Mouse (Mus musculus): ENCODE results near the gene Hspa1l. TPM values are rescaled to one million over a fixed set of nuclear protein-coding genes. Genes with fewer than 3 reads are reported as not detected.

The Hspa1l gene
- polyA plus RNA-seq (2017; shearing (Covaris generic)) = not detected

GRCm38 (mm10) chr17:34972069-34972749, at the start of gene Hspa1l, which contains the start of gene Hspa1a:
Hspa1l (plus strand) TSS chr17:34972703.
Hspa1a (minus strand) TSS chr17:34972156.

GRCm38 (mm10) chr17:34931061-34931734, 41.3 kb upstream of the Hspa1l start, which contains the start of gene Neu1:
Neu1 (plus strand) TSS chr17:34931253.

GRCm38 (mm10) chr17:34959130-34959778, 13.2 kb upstream of the Hspa1l start, which contains the start of gene Hspa1b:
Hspa1b (minus strand) TSS chr17:34959238.

DNA sequence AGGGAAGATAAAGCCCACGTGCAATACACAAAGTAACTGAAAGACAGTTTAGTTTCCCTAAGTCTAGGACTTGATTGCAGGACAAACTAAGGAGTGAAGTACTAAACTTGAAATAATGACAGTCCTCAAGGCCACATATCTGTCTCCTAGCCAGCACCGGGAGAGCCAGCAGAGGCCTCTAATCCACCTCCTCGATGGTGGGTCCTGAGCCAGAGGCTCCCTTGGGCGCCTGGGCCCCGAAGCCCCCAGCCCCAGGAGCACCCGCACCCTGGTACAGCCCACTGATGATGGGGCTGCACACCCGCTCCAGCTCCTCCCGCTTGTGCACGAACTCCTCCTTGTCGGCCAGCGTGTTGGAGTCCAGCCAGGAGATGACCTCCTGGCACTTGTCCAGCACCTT, 2.7 kb upstream of the Hspa1l start, which contains the start of gene Gm20481:
Gene Gm20481 (plus strand): TSS at position 91 of the 400 bp plus-strand sequence.

GRCm38 (mm10) chr17:34981690-34982180, 9.2 kb downstream of the Hspa1l start, which contains the start of gene Lsm2:
Lsm2 (plus strand) TSS chr17:34981862.

GRCm38 (mm10) chr17:35000717-35001451, 28.4 kb downstream of the Hspa1l start, which contains the start of gene Vars:
Vars (plus strand) TSS chr17:35000987.

DNA sequence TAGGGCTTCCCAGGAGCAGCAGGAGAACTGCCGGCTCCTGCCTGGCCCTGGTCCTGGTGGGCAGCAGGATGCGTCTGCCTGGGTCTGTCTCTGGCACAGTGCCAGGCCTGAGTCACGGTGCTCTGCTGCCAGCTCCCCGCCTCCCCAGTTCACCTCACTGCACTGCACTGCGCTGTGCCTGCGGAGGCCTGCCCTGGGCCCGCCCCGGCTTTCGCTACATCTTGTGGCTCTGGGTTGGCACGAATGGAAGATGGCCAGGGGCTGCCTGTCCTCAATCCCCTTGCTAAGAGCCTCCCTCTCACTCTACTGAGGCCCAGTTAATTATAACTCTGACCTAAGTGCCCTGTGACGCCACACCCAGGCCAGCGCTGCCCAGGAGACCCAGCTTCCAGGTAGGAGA, 43.9 kb downstream of the Hspa1l start, which contains the start of gene Vwa7:
Gene Vwa7 (plus strand): TSS at position 204 of the 400 bp plus-strand sequence.

DNA sequence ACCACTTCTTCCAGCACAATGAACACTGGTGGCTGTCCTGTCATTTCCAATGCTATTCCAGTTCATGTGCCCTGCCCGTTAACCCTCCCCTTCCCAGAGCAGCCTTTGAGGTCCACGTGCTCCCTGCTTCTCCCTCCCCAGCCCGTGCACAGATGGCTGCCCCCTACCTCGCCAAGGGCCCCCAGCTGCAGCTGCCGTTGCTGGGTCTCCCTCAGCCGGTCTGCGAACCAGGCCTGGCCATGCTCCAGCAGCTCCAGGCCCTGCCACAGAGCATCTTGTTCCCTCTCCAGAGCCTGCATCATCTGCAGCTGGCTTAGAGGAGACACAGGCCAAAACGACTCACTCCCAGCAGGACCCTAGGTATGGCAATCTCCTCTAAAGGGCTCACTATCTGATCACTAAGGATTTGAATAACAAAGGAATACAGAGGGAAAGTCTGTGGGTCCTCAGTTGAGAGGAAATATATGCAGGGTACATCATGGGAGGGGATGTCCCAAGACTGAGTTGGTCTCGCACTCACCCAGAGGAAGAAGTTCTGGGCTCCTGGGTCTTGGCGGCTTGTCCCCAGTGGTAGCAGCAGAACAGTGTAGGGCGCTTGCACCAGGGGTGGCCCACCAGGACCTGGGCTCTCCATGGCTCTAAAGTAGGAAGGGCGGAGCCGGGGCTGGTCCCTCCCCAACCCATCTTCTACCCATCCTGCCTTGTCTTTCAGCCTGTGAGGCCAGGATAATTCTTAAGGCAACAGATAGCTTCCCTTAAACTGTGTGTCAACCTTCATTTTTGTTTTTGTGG, 55.0 kb downstream of the Hspa1l start, which contains the start of gene Sapcd1:
Gene Sapcd1 (minus strand): TSS at position 740 of the 792 bp plus-strand sequence.

Other genes starting within 250 kb of the Hspa1l start
- not detected for gene C4b, start 228.8 kb upstream of the Hspa1l start, polyA plus RNA-seq (2017; shearing (Covaris generic))
- gene Cyp21a1, start 168.1 kb upstream of the Hspa1l start, polyA plus RNA-seq (2017; shearing (Covaris generic)) = not detected
- gene Stk19, start 135.8 kb upstream of the Hspa1l start, polyA plus RNA-seq (2017; shearing (Covaris generic)) = 22.8 TPM
- 93.8 TPM for gene Dxo, start 135.7 kb upstream of the Hspa1l start, polyA plus RNA-seq (2017; shearing (Covaris generic))
- gene Skiv2l, start 122.5 kb upstream of the Hspa1l start, polyA plus RNA-seq (2017; shearing (Covaris generic)) = 117 TPM
- gene Nelfe, start 122.3 kb upstream of the Hspa1l start, polyA plus RNA-seq (2017; shearing (Covaris generic)) = 34.7 TPM
- 0.40 TPM for gene Cfb, start 110.2 kb upstream of the Hspa1l start, polyA plus RNA-seq (2017; shearing (Covaris generic))
- 0.38 TPM for gene Zbtb12, start 93.2 kb upstream of the Hspa1l start, polyA plus RNA-seq (2017; shearing (Covaris generic))
- not detected for gene Gm20547, start 90.7 kb upstream of the Hspa1l start, polyA plus RNA-seq (2017; shearing (Covaris generic))
- gene C2, start 74.4 kb upstream of the Hspa1l start, polyA plus RNA-seq (2017; shearing (Covaris generic)) = 1.4 TPM
- 55.0 TPM for gene Ehmt2, start 74.2 kb upstream of the Hspa1l start, polyA plus RNA-seq (2017; shearing (Covaris generic))
- not detected for gene Slc44a4, start 58.2 kb upstream of the Hspa1l start, polyA plus RNA-seq (2017; shearing (Covaris generic))
- gene Neu1, start 41.5 kb upstream of the Hspa1l start, polyA plus RNA-seq (2017; shearing (Covaris generic)) = 63.5 TPM
- gene Hspa1b, start 13.5 kb upstream of the Hspa1l start, polyA plus RNA-seq (2017; shearing (Covaris generic)) = 1,521 TPM
- gene Gm20481, start 2.8 kb upstream of the Hspa1l start, polyA plus RNA-seq (2017; shearing (Covaris generic)) = 90.8 TPM
- gene Hspa1a, start 547 bp upstream of the Hspa1l start, polyA plus RNA-seq (2017; shearing (Covaris generic)) = 909 TPM
- 50.0 TPM for gene Lsm2, start 9.2 kb downstream of the Hspa1l start, polyA plus RNA-seq (2017; shearing (Covaris generic))
- 214 TPM for gene Vars, start 28.3 kb downstream of the Hspa1l start, polyA plus RNA-seq (2017; shearing (Covaris generic))
- gene Vwa7, start 43.9 kb downstream of the Hspa1l start, polyA plus RNA-seq (2017; shearing (Covaris generic)) = 0.37 TPM
- not detected for gene Sapcd1, start 55.3 kb downstream of the Hspa1l start, polyA plus RNA-seq (2017; shearing (Covaris generic))
- 2.2 TPM for gene Msh5, start 74.0 kb downstream of the Hspa1l start, polyA plus RNA-seq (2017; shearing (Covaris generic))
- 334 TPM for gene Clic1, start 77.3 kb downstream of the Hspa1l start, polyA plus RNA-seq (2017; shearing (Covaris generic))
- 0.85 TPM for gene Ddah2, start 86.3 kb downstream of the Hspa1l start, polyA plus RNA-seq (2017; shearing (Covaris generic))
- not detected for gene Ly6g6c, start 92.7 kb downstream of the Hspa1l start, polyA plus RNA-seq (2017; shearing (Covaris generic))
- gene Mpig6b, start 93.5 kb downstream of the Hspa1l start, polyA plus RNA-seq (2017; shearing (Covaris generic)) = not detected
- gene Ly6g6e, start 104.2 kb downstream of the Hspa1l start, polyA plus RNA-seq (2017; shearing (Covaris generic)) = not detected
- gene Ly6g6d, start 105.4 kb downstream of the Hspa1l start, polyA plus RNA-seq (2017; shearing (Covaris generic)) = not detected
- gene Ly6g6f, start 112.9 kb downstream of the Hspa1l start, polyA plus RNA-seq (2017; shearing (Covaris generic)) = not detected
- 79.3 TPM for gene Abhd16a, start 116.6 kb downstream of the Hspa1l start, polyA plus RNA-seq (2017; shearing (Covaris generic))
- not detected for gene Ly6g5c, start 135.6 kb downstream of the Hspa1l start, polyA plus RNA-seq (2017; shearing (Covaris generic))
- gene Ly6g5b, start 142.7 kb downstream of the Hspa1l start, polyA plus RNA-seq (2017; shearing (Covaris generic)) = 1.8 TPM
- 65.3 TPM for gene Gpank1, start 148.8 kb downstream of the Hspa1l start, polyA plus RNA-seq (2017; shearing (Covaris generic))
- gene Csnk2b, start 149.3 kb downstream of the Hspa1l start, polyA plus RNA-seq (2017; shearing (Covaris generic)) = 223 TPM
- gene D17H6S53E, start 153.7 kb downstream of the Hspa1l start, polyA plus RNA-seq (2017; shearing (Covaris generic)) = 1.7 TPM
- gene Apom, start 159.3 kb downstream of the Hspa1l start, polyA plus RNA-seq (2017; shearing (Covaris generic)) = not detected
- 56.5 TPM for gene Bag6, start 162.5 kb downstream of the Hspa1l start, polyA plus RNA-seq (2017; shearing (Covaris generic))
- gene Prrc2a, start 192.2 kb downstream of the Hspa1l start, polyA plus RNA-seq (2017; shearing (Covaris generic)) = 24.5 TPM
- not detected for gene Aif1, start 203.4 kb downstream of the Hspa1l start, polyA plus RNA-seq (2017; shearing (Covaris generic))
- gene Lst1, start 215.7 kb downstream of the Hspa1l start, polyA plus RNA-seq (2017; shearing (Covaris generic)) = 4.4 TPM
- 1,113 TPM for gene Ltb, start 221.7 kb downstream of the Hspa1l start, polyA plus RNA-seq (2017; shearing (Covaris generic))
- gene Tnf, start 229.3 kb downstream of the Hspa1l start, polyA plus RNA-seq (2017; shearing (Covaris generic)) = 156 TPM
- 55.4 TPM for gene Lta, start 232.6 kb downstream of the Hspa1l start, polyA plus RNA-seq (2017; shearing (Covaris generic))
- gene Gm16181, start 248.1 kb downstream of the Hspa1l start, polyA plus RNA-seq (2017; shearing (Covaris generic)) = not detected

Measured in effector memory CD4-positive, alpha-beta T cell, adult 7 months (primary cell).